Mouse (Mus musculus) spleen, adult 12 weeks (tissue): ENCODE data around the gene Lin54.

Source experiments
- DNase-seq: peaks from one replicate; pipeline ENCODE4 v3.0.0; 2022; ENCODE audit warnings: low spot score

Lin54 gene

DNA sequence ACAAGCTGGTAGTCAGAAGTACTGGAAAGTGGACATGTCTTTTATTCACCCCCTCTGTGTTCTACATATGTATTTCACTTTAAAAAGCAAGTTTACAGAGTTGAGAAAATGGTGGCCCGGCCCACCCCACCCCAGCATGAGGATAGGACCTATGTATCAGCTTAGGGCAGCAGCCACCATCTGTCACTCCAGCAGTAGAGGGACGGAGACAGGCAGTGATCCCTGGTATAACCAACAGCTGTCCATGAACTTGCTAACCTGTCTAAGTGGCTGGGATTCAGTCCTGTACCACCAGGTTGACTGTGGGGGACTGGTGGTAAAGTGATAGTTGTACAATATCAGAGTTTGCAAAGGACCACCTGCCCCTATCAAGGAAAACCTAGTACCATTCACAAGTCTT is 82.4 kb downstream of the Lin54 start:
- no peak for DNase-seq

- peak; percentile 96 for DNase-seq
These were observed 84.5 kb downstream of the Lin54 start, which contains the start of gene Sec31a for GRCm38 (mm10) chr5:100415761-100416590. Gene Sec31a (minus strand): TSS chr5:100416234.

- no peak for DNase-seq
These were observed 85.8 kb downstream of the Lin54 start for GRCm38 (mm10) chr5:100414474-100415196.

DNA sequence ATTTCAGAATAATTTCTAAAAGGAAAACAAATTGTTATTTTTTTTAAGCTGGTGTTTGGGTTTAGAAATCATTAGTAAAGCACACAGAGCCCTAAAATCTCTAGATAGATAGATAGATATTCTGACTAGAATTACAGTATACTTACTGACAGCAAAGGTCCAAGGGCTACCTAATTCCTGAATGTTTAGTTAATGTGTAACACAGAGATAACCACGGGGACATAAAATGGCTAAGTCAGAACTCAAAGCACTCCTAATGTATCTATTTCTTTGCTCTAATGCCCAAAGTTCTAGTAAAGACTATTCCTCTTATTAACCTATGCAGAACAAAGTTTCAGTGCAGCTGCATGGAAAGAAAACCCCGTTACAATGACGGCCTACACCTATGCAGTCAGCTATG is 87.6 kb downstream of the Lin54 start:
- DNase-seq: no peak

GRCm38 (mm10) chr5:100410281-100410680 is 90.2 kb downstream of the Lin54 start:
- DNase-seq: no peak

DNA sequence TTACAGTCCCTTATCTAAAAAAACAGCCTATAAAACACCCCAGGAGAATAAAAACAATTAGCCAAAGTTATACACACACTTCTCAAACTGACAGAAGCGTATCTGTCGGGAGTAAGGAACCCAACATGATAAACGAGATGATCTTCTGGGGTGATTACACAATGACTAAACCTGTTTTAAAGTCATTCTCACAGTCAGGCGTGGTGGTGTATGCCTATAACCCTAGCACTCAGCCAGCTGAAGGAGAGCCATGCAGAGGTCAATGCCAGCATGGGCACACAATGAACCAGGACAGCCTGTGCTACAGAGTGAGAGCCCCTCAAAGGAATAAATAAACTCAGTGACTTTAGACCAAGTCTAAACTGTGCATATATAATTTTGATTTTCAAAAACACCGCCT is 92.0 kb downstream of the Lin54 start:
- no peak for DNase-seq

DNA sequence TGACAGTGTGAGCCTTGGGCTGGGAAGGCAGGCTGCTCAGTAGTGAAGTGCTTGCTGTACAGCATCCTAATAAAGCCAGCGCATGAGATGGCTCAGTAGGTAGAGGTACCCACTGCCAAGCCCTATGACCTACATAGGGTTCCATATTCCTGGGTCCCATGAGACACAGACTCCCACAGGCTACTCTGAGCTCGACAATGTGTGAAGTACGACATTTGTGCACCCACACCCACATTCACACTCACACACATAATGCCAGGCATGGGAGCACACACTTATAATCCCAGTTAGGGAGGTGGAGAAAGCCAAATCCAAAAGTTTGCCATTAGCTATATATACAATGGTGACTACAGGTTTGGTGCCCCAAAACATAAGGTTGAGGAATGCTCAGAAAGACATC is 103.7 kb downstream of the Lin54 start:
- no peak for DNase-seq

DNA sequence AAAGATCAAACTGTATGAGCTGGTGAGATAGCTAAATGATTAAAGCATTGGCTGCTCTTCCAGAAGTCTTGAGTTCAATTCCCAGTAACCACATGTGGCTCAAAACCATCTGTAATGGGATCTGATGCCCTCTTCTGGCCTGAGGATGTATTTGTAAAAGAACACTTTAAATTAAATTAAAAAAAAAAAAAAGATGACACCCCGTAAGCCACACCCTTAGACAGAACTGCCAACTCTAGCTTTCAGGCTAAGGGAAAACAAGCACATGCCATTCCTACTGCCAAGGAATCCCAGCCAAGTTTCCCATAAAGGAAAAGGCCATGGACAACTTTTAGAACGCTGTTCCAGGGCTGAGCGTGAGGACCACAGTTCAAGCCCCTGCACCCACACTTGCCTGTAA is 106.8 kb downstream of the Lin54 start:
- no peak for DNase-seq

GRCm38 (mm10) chr5:100392436-100392955 is 107.9 kb downstream of the Lin54 start:
- DNase-seq: no peak
